Mouse (Mus musculus) right cerebral cortex, adult 2 months (tissue): ENCODE measurements at regions not wholly inside any gene's neighbourhood (a gene's known extent, or its start where the extent isn't known, plus 50 kb on each side); places are given as distances from the start of the nearest gene placed in this dataset.
"Not testable (repeated sequence)": the region's sequence is repeated elsewhere in the genome, so short reads cannot be mapped to it uniquely, and the experiment has no call there.

ENCODE experiments used
- DNase-seq, 2 experiments: peaks; one replicate each; pipeline ENCODE4 v3.0.0; 2021 to 2022; ENCODE audit warnings: low spot score in 2 of 2

DNA sequence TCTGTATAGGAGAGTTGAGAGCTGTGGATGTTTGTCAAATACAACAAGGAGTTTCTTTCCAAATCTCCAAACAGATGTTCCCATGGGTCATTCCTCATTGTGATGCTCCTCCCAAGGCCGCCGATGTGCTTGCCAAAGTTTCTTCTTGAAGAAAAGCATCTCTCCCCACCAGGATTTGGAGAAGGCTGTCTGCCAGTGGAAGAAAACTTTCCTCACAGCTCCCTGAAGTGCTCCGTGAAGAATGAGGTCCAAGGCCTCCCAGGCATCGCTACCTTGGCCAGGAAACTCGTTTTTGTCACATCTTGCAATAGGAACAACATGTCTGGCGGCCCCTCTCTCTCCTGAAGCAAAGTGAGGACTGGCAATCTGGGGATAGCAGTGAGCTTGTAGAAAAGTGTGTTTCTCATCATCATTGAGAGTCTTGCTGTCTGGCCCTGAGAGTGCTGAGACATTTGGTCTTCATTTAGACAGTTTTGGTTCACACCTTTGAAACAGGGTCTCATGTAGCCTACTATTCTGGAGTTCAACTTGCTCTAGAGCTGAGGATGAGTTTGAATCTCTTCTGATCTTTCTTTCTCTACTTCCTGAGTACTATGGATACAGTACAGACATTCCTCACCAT is 386.9 kb upstream of the Klhl29 start:
- no peak for DNase-seq

DNA sequence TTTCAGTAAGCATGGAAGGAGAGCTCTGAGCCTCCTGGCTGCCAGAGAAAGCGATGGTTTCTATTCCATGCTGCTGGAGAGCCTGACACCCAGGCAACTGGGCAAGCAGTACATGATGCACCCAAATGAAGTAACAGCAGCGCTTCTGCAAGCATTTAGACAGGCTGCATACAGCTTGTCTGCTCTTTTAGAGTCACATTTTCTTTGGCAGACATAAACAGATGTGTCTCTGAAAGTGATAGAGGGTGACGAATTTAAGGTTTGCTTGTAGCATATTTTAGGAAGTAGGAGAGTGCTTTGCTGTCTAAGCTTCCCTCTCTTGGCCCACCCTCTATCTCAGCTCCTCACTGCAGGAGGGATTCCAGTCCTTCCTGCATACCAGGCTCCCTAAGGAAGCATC is 384.0 kb upstream of the Klhl29 start:
- DNase-seq, result peak in 1 of 2 experiments; percentile 22

DNA sequence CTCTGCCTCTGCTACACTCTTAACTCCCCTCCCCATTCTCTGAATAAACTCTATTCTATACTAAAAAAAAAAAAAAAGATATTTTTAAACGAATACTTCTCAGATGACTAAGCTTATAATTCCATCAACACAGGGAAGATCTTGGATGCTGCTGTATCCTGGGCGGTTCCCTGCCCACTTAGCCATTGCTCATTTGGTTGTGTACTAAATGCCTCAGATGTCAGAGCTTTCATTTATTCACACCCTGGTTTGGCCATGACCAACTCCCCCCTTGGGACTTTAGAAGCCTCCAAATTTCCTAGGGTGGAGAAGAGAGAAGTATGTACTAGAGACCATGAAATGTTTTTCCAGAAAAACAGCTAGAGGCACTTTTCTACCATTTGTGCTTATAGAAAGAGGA is 382.3 kb upstream of the Klhl29 start:
- peak in 1 of 2 experiments; percentile 17 for DNase-seq

GRCm38 (mm10) chr12:5757361-5757760 is 381.9 kb upstream of the Klhl29 start:
- DNase-seq, result no peak

DNA sequence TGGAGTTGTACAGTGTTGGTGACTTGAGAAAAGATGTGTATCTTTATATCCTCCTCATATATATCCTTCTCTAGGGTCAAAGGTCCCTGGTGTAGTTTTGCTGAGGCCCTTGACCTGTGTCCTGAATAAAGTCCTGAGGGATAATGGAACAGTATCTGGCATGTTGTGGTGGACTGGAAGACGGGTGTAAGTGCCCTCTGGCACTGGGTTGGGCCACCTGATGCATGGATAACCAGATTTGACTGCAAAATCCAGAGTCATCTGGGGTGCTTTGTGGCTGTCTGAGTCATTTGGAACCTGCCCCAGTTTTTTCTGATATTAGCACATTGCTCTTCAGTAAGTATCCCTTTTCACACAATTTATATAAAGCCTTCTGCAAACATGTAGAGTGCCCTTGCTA is 378.3 kb upstream of the Klhl29 start:
- no peak for DNase-seq

- no peak for DNase-seq
Observed at GRCm38 (mm10) chr12:5744086-5744709, 368.7 kb upstream of the Klhl29 start.

DNA sequence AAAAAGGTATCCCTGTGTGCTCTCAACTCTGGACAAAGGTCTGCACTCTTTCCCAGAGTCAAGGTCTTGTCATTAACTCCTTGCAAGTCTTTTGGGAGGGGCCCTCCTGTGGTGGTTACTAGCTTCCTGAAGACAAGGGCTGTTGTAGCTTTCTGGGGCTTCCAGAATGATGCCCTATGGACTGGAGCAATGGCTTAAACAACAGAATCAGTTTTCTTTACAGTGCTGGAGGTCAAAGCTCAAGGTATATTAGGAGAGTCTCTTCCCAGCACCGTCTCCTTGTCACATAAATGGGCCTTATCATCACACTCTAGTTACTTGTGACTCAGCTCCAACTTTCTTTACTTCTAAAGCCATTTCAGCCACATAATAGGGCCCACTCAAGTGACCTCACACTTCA is 360.6 kb upstream of the Klhl29 start:
- DNase-seq, result no peak

DNA sequence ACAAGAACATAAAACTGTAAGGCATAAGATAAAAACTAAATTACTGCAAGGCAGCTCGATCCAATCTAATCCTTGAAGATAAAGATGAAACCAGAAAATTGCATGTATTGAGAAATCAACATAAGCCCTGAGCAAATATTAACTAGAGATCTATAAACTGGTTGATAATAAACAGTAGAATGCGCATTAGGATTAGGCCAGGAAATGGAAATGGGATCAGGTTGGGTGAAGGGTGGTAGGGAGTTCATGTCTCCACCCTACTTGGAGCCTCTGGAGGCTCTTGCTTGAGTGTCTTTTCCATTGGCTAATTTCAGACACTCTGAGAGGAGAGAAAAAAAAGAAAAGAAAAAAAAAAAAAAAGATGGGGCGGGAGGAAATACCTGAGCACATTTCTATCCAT is 359.4 kb upstream of the Klhl29 start:
- DNase-seq, result no peak

DNA sequence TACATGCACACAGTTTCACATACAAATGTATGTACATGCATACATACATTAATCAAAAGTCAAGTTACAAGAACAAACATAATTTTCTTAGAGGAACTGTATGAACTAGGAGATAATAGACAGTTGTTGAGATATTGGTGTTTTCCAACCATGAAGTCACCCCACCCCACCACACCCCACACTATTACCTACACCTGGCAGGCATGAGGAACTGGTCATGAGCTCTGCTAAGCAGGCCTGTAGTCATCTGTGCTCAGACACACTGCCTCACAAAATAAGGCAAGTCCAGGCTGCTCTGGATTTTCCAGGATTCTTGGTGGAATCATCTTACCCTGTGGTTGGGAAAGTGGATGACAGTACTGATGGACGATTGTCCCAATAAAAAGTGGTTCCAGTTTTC is 347.6 kb upstream of the Klhl29 start:
- DNase-seq, result no peak

GRCm38 (mm10) chr12:5717527-5717926 is 342.0 kb upstream of the Klhl29 start:
- not testable (repeated sequence) for DNase-seq

- no peak for DNase-seq
Observed at GRCm38 (mm10) chr12:5698778-5699454, 323.4 kb upstream of the Klhl29 start.

DNA sequence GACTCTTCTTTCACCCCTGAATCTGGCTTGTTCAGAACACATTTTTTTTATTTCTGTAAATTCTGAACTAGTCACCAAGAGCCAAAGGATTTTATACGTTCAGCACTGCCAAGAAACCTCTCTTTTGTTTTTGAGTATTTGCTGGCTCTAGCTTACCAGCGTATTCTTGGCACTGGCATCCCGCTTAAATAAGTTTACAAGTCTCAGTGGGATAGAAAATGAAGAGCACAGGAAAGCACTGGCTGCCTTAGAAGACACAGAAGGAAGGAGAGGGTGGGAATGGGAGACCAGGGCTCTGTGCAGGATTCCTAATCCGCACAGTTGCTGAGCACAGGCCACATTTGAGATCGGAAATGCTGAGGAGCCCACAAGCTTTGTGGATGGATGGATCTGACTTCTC is 306.7 kb upstream of the Klhl29 start:
- no peak for DNase-seq

- DNase-seq, result not testable (repeated sequence)
Observed at GRCm38 (mm10) chr12:5678126-5678525, 302.6 kb upstream of the Klhl29 start.

- no peak for DNase-seq
Observed at GRCm38 (mm10) chr12:5668486-5668885, 293.0 kb upstream of the Klhl29 start.

DNA sequence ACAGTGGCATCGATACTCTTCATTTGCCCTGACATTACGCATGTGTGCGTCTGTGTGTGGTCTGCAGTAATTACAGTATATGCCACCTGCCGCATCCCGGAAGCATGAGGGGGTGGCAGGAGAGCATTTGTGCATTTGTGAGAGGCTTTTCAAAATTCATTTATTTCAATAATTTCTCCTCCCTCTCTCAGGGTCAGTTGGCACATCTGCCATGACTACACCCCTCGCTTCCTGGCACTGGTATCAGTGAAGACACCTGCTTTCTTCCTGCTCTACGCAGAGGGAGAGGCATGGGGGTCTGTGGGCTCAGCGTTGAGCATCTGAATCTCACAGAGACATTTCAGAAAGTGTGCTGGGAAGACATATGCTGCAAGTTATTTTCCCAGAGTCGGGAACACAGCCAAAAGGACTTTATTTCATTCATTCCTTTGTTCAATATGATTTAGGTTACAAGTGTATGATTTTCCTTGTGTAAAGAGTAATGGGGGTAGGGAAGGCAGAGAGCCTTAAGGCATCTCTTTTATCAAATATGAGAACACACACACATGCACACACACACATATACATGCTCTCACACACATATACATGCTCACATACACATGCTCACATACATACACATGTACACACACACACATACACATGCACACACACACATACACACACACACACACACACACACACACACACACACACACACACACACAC is 262.2 kb upstream of the Klhl29 start:
- DNase-seq, result peak in 1 of 2 experiments; percentile 5

DNA sequence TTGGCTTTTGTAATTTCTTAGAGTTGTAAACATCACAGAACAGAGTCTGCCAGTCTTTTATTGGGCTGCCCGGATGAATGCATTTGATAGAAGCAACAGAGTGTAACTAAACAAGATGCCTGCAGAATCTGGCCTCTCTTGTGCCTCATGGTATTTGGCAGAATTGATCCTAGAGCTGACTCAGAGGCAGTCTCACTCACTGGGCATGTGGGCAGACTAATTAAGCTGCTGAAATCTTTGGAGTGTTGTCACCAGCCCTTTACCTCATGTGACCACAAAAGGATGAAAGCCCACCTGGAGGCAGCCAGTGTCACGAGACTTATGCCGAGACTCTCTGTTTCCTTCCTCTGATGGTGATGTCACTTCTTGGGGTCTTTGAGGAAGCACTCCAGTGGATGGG is 258.5 kb upstream of the Klhl29 start:
- no peak for DNase-seq

GRCm38 (mm10) chr12:5601084-5601654 is 225.7 kb upstream of the Klhl29 start:
- DNase-seq, result no peak

DNA sequence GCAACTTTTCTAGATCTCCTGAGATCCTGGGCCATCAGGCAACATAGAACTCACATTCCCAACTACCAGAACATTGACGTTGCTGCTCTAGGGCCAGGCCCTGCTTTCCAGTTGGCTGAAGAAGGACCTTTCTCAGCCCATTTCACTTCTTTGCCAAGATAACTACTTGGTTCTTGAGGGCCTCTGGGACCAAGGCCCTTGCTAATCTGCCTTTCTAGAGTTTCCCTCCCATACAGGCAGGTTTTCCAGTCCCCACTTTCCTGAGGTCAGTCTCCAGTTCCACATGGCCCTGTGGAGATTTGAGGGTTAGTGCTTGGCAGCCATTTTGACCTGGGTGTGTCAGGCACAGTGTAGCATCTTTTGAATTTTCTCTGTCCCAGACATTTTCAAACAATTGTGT is 223.9 kb upstream of the Klhl29 start:
- DNase-seq, result no peak

GRCm38 (mm10) chr12:5598961-5599360 is 223.5 kb upstream of the Klhl29 start:
- DNase-seq, result no peak

DNA sequence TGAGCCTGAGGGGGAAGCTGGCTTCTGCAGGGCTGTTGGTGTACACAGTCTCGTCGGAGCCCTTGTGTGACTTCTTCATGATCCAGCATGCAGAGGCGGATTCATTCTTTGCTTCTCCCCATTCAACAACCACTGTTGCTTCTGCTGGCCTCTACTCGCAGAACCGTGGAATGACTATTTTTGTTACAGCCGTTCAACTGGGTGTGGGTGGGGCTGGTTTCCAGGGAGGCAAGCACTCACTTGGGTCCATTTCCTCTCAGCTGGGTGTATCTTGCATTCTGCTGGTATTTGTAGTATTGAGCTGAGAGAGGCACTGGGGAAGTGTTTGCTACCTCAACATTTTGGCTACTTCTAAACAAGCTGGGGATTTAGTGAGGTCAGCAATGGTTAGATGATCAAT is 197.3 kb upstream of the Klhl29 start:
- peak; percentile 52 to 63 for DNase-seq

DNA sequence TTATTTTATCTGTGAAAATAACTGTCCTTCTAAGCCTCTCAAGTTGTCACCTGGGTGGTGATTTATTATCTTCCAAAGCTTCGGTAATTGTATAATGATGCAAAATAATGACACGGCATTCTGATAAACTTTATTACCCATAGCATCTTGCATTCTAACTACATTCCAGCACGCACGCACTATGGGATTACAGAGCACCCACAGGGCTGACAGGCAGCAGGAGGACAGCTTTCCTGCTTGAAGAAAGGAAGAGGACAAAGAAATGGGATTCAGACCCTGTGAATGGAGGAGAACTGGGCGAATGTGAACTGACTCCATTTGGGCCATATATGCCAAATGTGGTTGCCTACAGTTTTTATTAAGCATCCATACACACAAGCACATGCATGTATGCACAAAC is 193.5 kb upstream of the Klhl29 start:
- DNase-seq, result no peak

DNA sequence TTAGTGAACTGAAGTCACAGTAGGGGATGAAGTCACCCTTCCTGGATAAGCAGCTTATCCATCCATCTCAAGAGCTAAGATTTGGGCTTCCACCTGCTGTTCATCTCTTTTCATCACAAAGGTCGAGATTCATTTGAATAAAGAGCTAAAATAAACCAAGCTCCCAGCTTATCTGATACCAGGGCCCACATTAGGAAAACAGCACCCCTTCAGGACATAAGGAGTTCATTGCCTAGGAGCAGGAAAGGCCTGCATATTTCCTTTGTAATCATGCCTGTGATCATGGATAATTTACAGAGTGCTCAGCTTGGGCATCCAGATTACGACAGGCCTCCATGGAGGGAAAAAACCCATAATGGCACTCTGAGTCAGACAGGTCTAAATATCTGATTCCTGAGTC is 190.7 kb upstream of the Klhl29 start:
- no peak for DNase-seq
